Mouse (Mus musculus): ENCODE data around the gene Skida1.

The Skida1 gene

DNA sequence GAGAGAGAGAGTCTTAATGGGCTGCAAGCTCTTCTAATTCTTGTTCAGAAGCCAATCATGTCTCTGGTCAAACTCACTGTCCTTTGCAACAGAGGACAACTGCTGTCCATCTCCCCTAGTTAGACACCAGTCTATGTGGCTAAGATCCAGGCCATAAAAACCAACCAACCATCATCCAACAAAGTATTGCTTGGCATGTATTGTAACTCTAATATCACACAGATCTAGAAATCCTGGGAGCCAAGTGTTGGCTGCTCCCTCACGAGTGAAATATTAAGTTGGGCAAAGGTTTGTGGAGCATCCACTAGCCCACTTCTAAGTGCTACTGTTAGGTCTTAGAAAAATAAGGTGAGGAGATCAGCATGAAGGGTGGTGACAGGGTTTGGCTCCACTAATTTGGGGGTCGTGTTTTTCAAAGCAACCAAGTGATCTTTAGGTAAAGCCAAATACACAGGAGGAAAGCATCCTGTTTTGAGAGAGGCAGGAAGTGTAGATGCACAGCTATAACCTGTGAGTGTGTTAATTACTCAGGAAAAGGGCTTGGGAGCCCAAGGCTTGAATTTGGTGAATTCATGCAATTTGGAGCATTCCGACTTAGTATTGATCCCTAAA lies 10.6 kb downstream of the Skida1 start:
- DNase-seq, result peak; percentile 24

DNA sequence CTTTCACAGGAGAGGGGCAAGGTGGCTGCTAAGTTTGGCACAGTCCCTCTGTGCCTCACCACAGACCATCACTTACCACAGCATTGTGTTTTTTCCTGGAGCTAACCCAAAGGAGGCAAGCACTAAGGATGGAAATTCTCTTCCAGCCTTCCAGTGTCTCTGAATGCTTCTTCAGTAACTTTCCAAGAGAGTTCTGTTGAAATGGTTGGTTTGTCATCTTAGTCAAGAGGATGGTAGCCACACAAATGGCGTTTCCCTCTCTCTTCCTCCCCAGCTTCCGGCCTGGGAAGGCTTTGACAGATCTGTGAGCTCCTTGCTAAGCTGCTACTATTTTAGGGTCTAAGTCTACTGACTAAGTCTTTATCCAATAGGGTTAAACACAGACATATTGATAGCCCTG lies 11.4 kb downstream of the Skida1 start, which contains the start of gene A930004D18Rik:
TSS of gene A930004D18Rik (minus strand) at position 247 of the 400 bp plus-strand sequence.
- no peak for DNase-seq

DNA sequence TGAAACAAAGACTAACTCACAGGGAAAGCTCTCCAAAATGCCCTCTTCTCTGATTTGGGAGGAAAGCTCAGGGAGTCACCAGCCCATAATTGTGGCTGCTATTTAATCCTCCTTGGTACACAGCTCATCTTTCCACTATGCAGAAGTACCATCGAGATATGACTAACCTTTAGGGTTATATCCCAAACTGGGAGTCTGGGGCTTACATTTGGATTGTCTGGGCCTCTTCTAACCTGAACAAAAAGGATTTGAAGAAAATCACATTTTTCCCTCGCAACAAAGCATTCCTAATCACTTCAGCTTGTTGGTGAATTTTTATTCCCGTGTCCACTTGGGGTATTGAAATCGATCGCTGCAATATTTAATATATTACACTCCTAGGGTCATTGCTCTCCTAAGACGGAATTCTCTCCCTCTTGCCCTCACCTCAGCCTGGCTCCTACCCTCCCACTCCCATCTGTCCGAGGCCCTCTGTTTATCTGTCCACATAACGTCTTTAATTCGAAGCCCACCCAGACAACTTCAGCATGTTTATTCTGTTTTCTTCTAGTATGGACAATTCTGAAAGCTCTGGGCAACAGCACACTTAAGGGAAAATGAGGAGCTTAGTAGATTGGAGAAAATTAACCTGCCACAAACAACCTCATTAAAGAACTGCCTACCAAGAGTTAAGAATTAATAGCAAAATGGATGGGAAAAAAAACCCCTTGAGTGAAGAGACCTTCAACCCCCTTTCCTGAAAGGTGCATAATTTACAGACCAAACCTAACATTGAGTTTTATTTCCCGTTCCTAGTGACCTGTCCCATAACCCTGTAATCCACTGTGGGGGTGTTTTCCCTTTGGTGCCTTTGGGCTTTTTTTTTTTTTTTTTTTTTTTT lies 14.2 kb downstream of the Skida1 start:
- DNase-seq, result no peak

DNA sequence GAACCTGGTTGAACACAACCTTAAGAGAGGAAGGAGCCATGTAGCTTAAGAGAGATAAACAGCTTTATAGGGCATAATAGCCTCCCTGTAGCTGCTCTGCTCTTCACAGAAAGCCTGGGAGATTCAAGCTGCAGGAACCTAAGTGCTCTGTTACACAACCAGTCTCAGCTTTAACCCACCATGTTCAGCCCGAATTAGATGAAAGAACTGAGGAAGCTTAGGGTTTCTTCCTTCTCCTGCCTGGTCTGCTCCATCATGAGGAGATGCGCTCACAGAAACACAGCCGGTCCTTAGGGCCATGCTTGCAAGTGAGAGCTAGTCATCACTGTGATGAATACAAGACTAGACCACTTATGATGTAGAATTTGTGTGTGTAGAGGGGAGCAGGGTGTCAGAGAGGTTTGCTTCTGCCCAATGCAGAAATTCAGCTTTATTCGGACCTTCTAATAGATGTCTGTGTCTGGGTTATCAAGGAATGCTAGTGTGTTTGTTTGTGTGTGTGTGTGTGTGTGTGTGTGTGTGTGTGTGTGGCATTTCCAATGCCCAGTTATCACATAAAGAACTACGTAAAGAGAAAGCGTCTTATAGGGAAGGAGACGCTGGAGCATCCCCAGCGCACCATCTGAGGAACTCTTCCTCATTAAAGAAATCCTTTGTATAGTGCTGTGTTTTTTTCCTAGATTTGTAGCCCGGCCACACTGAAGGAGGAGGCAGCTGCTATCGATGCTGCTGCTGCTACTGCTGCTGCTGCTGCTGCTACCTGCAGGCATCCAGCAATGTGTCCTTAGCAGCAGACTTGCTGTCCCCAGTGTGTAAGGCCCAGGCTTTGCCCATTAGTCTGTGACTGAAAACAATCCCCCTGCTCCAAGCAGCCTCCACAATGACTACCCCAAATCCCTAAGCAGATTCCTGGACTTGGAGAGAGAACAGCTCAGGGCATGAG lies 15.4 kb downstream of the Skida1 start:
- no peak for DNase-seq

DNA sequence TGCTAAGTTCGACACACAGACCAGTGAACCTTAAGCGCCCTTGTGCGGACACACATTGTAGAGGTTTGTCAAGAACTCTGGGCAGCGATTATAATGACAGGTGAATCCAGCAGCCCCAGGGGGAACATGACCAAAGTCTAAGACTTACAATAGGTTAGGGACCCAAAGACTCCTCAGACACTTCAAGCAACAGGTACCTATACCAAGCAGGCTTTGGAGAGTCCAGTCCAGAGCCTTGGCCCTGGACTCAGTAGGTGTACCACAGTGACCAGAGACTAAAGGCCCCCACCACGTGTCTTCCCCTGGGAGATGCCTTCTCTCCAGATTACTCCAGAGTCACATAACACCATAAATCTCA lies 16.3 kb downstream of the Skida1 start:
- peak; percentile 68 for DNase-seq

DNA sequence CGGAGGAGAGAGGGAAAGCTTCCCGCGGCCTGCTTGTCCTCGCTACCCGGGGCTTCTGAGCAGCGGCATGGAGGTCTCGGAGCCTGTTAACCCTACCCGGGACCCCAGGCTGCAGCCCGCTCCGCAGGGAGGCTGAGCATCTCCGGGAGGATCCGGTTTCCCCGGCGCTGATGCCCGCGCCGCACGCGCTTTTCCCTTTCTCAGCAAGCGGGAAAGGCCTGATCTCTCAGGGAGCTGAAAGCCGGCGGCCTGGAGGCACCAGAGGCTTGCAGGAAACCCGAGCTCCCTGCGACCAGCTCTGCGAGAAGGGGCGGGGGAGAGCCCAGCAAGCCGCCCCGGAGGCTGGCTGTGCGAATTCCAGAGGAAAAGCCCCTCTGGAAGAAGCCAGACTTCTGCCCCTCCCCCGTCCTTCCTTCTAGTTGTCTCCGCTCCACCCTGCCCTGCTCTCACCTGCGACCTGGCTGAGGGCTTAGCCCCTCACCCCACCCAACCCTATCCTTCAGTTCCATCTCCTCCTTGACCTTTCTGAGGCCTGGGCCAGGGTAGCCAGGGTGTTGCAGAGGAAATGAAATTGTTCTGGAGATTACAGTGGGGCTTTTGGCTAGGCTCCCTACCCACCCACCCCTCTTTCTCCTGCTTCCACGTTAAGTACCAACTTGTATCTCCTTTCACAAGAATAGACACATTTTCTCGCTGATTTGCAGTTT lies 16.9 kb downstream of the Skida1 start:
- DNase-seq, result peak; percentile 81

DNA sequence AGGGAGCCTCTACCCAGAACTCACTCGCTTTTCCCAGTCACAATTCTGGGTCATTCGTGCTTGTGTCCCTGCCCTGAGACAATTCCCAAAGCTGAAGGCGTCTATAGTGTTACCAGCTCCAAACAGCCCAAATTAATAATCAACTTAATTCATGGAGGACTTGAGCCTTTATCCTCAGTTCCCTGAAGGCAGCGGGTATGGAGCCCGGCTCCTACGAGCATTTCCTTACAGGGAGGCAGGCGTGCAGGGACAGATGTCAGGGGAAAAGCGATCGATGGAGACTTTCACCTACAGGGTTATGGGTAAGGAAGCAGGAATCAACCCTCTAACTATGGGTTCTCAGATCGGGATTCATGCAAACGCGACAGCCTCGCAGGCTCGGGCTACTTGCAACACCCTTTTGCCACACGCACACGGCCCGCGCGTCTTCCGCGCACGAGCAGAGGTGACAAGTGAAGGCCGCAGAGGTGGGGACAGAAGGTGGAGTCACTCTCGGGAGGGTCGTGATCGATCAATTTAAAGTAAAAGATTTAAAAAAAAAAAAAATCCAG lies 17.5 kb downstream of the Skida1 start:
- DNase-seq, result peak; percentile 82

DNA sequence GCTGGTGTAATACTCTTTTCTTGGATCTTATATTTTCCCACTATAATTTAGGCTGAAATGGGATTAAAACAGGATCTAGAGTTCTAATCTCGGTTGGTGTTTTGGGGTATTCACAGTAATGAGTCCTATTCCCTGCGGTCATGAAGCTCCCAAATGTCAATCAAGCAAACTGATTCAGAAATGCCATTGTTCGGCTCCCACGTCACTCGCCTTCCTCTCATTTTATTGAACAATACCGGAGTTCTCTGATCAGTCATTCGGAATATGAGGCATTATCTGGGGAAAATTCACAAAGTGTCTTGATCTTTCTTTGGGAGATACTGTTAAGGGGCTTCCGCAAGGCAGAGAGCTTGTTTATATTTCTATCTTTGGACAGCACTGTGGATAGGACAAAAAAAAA lies 18.3 kb downstream of the Skida1 start:
- DNase-seq, result peak; percentile 29

DNA sequence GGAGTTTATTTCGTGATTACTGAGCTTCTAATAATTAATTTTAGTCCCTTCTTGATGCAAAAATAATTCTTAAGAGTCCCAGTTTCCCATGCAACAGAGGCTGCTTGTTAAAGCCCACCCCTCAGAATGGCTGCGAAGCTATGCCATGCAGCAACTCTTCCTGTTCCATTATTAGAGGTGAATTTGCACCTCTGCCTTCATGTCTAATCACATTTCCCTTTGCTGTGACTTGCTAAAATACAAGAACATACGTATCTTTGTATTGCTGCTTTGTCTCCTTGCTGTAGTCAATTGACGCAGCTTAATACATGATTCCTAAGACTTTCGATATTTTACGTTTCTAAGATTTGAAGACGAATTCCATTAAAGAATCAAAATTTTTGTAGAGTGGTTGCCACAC lies 19.2 kb downstream of the Skida1 start:
- DNase-seq, result no peak

DNA sequence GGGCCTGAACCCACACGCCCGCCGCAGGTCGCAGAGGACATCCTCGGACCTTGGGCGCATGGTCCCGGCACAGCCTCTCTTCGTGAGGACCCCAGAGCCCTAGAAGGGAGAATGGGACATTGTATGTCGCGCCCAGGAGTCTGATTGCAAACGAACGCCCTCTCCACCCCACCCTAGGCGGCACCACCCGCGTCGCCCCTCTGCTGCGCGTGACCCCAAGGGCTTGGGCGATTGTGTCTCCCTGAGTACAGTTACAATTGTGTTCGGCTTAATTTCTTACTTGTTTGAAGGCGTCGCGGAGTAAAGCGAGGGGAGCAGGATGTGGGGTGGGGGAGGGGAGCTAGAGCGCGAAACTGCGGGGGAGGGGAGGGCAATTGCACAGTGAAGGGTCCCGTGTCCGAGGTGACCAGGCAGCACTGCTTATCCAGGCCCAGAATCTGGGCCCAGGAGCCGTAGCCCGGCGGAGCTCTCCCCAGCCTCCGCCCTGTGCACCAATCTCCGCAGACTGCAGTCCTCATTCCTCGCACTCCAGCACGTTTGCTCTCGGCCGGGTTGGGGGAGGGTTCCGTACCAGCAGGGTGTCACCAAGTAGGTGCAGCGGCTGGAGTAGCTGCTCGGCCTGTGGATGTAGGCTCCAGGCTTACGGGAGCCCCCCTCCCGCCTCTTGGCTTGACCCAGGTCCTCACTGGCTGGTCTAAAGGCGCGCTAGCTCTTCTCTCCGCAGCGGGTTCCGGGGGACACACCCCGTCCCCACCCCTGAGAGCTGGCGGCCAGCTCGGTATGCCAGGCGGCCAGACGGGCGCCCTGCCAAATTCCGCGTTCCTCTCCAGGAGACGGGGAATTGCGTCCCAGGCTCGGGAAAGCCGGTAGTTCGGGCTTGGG lies 20.5 kb downstream of the Skida1 start:
- peak; percentile 98 for DNase-seq

DNA sequence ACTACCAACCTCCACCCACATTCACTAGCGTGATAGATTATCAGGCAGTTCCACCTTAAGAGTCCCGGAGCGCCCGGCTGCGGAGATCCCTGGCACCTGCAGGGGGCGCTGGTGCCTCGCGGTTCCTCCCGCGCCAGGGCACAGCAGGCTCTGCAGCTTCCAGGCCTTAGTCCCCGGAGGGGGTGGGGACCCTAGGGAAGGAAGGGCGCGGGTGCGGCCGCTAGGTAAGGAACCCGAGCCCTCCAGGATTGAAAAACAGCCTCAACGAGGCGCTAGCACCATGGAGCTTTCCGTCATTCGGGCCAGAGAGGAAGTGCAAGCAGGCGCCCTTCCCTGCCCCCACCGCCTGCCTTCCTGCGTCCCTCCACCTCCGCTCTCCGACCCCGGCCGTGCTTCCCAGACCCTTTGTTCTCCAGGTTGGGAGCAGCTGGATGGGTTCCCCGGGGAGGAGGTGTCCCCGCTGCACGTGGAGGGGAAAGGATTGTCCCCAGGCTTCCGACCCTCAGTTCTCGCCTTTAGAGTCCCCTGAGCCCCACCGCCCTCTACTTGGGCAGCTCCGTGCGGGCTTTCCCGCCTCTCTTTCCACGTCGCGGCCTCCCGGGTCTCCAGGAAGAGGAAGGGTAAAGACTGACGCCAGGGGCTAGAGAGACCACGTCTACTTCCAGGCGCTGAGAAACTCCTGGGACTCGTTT lies 21.3 kb downstream of the Skida1 start:
- peak; percentile 97 for DNase-seq

DNA sequence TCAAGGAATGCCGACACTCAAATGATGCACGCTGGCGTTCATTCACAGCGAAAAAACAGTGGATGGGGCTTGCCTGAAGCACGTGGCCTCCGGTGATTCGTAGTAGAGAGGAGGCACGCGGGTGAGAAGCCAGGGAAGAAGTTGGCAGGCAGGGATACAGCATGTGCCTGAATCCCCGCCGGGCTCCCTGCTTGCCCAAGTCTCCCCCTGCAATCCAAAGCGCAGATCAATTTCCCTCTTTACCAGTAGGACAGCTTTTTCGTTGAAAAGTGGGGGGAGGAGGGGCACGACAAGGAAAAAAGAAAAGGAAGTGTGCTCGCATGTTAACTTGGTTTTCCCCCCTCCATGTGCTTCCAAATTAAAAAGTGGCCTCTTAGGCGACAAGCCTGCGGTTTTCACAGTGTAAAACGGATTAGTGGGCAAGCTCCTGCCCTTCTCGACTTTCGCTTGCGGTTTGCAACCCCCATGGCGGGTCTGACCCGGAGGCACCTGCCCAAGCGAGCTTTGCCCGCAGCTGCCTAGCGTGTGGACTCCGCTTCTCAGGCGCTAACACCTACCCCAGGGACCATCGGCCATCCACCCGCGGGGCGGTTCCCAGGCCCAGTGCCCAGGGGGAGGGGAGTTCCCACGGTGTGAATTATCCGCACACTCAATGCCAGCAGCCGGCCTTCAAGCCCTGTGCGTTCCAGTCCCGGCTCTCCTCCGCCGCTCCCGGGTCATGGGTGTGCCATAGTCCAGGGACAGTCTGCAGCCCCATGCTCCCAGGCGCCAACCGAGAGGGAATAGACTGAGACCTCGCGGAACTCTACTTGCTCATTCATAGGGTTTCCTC lies 22.5 kb downstream of the Skida1 start:
- peak; percentile 85 for DNase-seq

DNA sequence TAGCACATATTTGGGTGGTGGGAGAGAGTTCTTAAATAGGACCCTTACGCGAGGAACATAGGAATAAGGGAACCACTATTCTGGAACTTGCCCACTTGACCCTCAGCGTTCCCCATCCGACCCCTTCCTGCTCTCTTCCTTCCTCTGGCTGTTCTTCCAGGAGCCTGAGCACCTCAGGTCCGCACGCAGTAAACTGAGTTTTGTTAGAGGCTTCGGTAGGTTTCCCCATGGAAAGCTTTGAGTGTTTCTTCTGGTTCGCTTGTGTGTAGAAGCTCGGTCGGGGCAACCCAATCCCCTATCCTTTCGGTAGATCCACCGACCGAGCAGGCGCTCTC lies 23.1 kb downstream of the Skida1 start:
- DNase-seq, result no peak

DNA sequence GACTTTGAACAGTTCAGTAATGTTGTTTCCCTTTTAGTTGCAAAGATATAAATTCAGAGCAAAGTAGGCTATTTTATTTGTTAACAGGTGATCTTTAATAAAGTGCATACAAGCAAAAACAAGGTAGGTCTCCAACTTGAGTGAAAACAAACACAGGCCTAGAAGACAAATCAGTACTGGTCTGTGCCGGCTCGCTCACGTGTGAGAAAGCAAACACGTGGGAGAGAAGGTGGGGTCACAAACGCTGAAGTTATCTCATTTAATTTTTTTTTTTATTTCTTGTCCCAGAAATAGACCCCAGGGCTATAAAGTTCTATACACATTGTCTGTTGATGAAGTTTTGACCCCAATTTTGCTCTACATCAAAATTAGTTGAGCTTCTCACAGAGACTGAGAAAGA lies 23.7 kb downstream of the Skida1 start:
- DNase-seq, result no peak

DNA sequence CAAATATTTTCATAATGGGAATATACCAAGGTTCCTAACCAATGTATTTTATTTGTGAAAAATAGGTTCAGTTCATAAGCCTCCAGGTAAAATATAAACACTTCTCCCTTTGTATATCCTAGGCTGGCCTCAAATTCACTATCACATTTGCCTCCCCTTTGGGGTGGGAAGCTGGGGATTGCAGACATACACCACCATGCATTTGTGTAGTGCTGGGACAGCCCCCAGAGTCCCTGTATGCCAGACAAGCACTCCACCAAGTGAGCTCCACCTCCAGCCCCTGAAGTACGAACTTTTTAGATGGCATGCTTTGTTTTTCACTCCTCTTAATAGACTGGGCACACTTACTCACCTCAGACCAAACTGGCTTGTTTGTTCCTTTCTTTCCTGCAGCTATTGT lies 26.0 kb downstream of the Skida1 start:
- DNase-seq, result no peak

DNA sequence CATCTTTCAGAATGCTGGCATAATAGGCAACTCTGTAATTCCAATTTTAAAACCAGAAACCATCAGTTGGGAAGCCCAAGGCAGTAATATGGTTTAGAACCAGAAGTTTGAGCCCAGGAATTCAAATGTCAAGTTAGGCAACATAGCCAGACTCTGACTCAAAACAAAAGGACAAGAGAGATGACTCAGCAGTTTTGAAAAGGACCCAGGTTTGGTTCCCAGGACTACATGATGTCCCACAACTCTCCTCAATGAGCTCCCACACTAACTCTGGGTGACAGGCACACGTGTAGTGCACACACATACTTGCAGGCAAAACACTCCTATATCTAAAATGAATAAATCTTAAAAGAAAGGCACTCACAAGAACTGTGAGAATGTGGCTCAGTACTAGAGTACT lies 29.7 kb downstream of the Skida1 start:
- no peak for DNase-seq

DNA sequence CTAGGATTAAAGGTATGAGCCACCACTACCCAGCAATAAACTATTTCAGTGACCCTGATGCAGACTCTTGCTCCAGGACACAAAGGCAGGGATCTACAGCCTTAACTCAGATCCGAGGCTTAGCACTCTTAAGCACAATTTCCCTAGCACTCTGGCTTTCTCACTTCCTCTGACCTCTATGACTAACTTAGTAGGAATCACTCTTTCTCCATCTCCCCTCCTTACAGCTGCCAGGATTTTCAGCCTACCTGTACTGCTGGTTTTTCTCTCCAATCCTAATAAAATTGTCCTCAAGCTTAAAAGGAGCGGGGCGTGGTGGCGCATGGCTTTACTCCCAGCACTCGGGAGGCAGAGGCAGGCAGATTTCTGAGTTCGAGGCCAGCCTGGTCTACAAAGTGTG lies 31.5 kb downstream of the Skida1 start:
- no peak for DNase-seq

DNA sequence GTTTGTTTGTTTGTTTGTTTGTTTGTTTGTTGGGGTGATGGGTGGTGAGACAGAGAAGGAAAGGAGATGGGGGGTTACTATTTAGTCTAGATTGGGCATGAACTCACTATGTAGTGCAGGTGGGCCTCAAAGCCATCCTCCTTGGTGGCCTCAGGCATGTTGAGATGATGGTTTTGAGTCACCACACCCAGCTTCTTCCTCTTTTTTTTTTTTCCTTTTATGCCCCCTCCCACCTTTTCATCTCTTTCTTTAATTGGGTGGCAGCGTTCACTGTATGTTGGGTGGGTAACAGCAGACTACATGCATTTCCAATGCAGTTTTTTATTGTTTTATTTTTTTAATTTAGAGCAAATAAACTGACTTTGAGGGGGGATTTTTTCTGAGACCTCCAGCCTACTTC lies 32.2 kb downstream of the Skida1 start:
- no peak for DNase-seq

DNA sequence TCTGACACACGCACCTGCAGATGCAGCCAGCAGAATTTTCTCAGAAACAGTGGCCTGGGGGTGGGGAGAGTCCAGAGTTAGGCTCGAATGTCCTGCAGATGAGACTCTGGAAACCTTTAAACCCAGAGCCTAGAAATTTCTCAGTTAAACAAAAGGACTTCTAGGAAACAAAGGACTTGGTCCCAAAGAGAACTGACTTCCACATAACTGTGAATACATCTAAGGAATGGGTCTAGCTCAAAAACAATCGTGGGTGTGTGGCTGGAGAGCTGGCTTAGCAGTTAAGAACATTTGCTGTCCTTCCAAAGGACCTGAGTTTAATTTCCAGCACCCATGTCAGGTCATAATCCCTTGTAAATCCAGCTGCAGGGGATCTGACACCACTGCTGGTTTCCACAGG lies 33.3 kb downstream of the Skida1 start:
- DNase-seq, result no peak

DNA sequence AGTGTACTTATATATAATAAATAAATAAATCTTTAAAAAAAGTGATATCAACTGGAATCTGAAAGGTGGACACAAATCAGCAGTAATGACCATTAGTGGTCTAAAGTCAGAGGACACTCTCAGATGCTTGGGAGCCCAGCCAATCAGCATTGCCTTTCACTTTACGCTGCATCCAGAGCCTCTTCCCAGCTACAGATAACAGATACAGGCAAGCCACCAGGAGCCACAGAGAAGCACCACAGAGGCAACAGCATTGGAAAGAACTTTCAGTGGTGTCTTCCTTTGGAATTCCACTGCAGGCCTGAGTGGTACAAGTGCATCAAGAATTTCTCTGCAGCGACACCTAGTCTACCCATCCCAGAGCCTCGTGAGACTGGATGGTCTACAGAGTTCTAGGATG lies 36.0 kb downstream of the Skida1 start:
- no peak for DNase-seq

All from kidney, adult 18-20 months (tissue).